8 mouse cellular contexts compared by ENCODE assay signal in genomic region chr3:144825151-144825550, GRCm38 (mm10). TPM values are rescaled to one million over a fixed set of nuclear protein-coding genes. Genes with fewer than 3 reads are reported as not detected.
DNase-seq lines count a peak whose midpoint lies in the region; TF ChIP-seq lines count a peak whose summit lies in the region.

No protein-coding gene starts in this region.

- intact Hi-C loops in gastrocnemius, postnatal 36 days (cut with DNase I) = loop anchor here (10.0 kb wide), 2 partner anchors 200 to 310 kb away; no protein-coding TSS in a partner anchor
- intact Hi-C loops in left cerebral cortex, postnatal 4 days (cut with DNase I) = loop anchor here (10.0 kb wide), 2 partner anchors 200 to 310 kb away; no protein-coding TSS in a partner anchor

- DNase-seq in 3T3-L1 (ENCODE audit: low read depth, low spot score) = peak; percentile 95
- DNase-seq in adrenal gland, adult 8-10 months = peak; percentile 31
- DNase-seq in embryo, embryonic 11 days = peak; percentile 87
- peak; percentile 58 to 67 for DNase-seq in gastrocnemius, postnatal 36 days
- DNase-seq in kidney, adult 2 months = peak; percentile 77
- DNase-seq in left cerebral cortex, postnatal 4 days = peak; percentile 84
- peak; percentile 44 for DNase-seq in naive thymus-derived CD4-positive, alpha-beta T cell, adult 2 months (ENCODE audit: low read depth)
- peak; percentile 29 for DNase-seq in splenic B cell, adult 2 months (ENCODE audit: low read depth, low spot score)

- H3K27me3 ChIP-seq in kidney, adult 2 months (replicated peaks; ENCODE audit: control insufficient read depth, insufficient read depth, low read length) = no peaks in the 10 kb centered on the region
- H3K27me3 ChIP-seq in splenic B cell, adult 2 months (ENCODE audit: control insufficient read depth, insufficient read depth, low read length, poor library complexity, severe bottlenecking) = no peaks in the 10 kb centered on the region

- no peak overlapping the region for H3K27ac ChIP-seq in kidney, adult 2 months (ENCODE audit: insufficient read depth, low read depth, low read length)

- no peaks in the 10 kb centered on the region for H3K36me3 ChIP-seq in kidney, adult 2 months (ENCODE audit: control insufficient read depth, insufficient read depth, low read length)
- no peaks in the 10 kb centered on the region for H3K36me3 ChIP-seq in splenic B cell, adult 2 months (ENCODE audit: control insufficient read depth, insufficient read depth, low read length, poor library complexity, severe bottlenecking)

- no peak for TF ChIP-seq POLR2A in kidney, adult 2 months (IDR thresholded peaks at IDR 0.05; ENCODE audit: low read depth, low read length)

- WGBS in kidney, adult 2 months = 9% methylated on average over 10 of the region's 10 CpGs

- H3K4me3 ChIP-seq in kidney, adult 2 months (ENCODE audit: insufficient read depth, low read depth, low read length) = no peak overlapping the region

- no peaks in the 10 kb centered on the region for H3K4me1 ChIP-seq in kidney, adult 2 months (ENCODE audit: control insufficient read depth, insufficient read depth, low read length)

- peak; percentile 78 for TF ChIP-seq CTCF in kidney, adult 2 months (conservative IDR thresholded peaks at IDR 0.05; ENCODE audit: insufficient read depth, insufficient read length, low read depth, low read length)

RNA-seq across cellular contexts. Expression of gene Clca3a2, which starts 5.9 kb away (rescaled TPM):
- not detected for total RNA-seq in adrenal gland, adult 8-10 months (2022)
- not detected for total RNA-seq in gastrocnemius, postnatal 36 days (2021)
- polyA plus RNA-seq in kidney, adult 2 months (2012; rRNA removed) = 0.63 and 0.75 TPM in 2 replicates
- total RNA-seq in left cerebral cortex, postnatal 4 days (2021) = under 1 TPM; 0.50 to 0.95 TPM

RNA-seq across cellular contexts. Expression of gene Clca3b, which starts 24.0 kb away (rescaled TPM):
- not detected for total RNA-seq in adrenal gland, adult 8-10 months (2022)
- total RNA-seq in gastrocnemius, postnatal 36 days (2021) = not detected
- not detected in 2 replicates for polyA plus RNA-seq in kidney, adult 2 months (2012; rRNA removed)
- total RNA-seq in left cerebral cortex, postnatal 4 days (2021) = not detected

Comparison
In these comparisons a context has a peak if more than half of its experiments do, and no peak if none do; other contexts are left out.
1. DNase-seq: peak in every context shown above with its lines; median percentile 95 in 3T3-L1; 87 in embryo, embryonic 11 days; 84 in left cerebral cortex, postnatal 4 days; 77 in kidney, adult 2 months; 62 in gastrocnemius, postnatal 36 days; 44 in naive thymus-derived CD4-positive, alpha-beta T cell, adult 2 months; 31 in adrenal gland, adult 8-10 months; 29 in splenic B cell, adult 2 months.